Mouse (Mus musculus) sigmoid colon, adult 10 weeks (tissue): ENCODE measurements around the gene H2-D1. TPM values are rescaled to one million over a fixed set of nuclear protein-coding genes. Genes with fewer than 3 reads are reported as not detected.

Experiments
- polyA plus RNA-seq: library from polyadenylated mRNA; stranded (reverse); fragments of 350-450 nt; fragmentation: Illumina TruSeq; extraction: RNeasy Lipid Tissue Mini Kit (QIAGEN cat#74804); gene quantifications from one replicate; pipeline ENCODE4 v1.2.3, GENCODE M21; 2014; ENCODE audit warnings: low read depth, low replicate concordance

The H2-D1 gene
- 76.9 TPM for polyA plus RNA-seq

GRCm38 (mm10) chr17:35262664-35263522 lies at the start of gene H2-D1:
Gene H2-D1 (plus strand): TSS chr17:35262730.

GRCm38 (mm10) chr17:35220156-35220952 lies 42.2 kb upstream of the H2-D1 start, which contains the start of gene Gm16181:
Gene Gm16181 (plus strand): TSS chr17:35220834.

GRCm38 (mm10) chr17:35233114-35233980 lies 29.2 kb upstream of the H2-D1 start, which contains the start of gene Atp6v1g2:
Gene Atp6v1g2 (plus strand): TSS chr17:35233660.

GRCm38 (mm10) chr17:35235614-35236389 lies 26.7 kb upstream of the H2-D1 start, which contains the start of gene Nfkbil1:
Gene Nfkbil1 (minus strand): TSS chr17:35235792.

GRCm38 (mm10) chr17:35241305-35242014 lies 21.1 kb upstream of the H2-D1 start, which contains the start of gene Ddx39b:
Gene Ddx39b (plus strand): TSS chr17:35241746.

Other genes starting within 250 kb of the H2-D1 start
- 0.09 TPM for gene Vwa7, start 246.2 kb upstream of the H2-D1 start, polyA plus RNA-seq
- not detected for gene Sapcd1, start 234.7 kb upstream of the H2-D1 start, polyA plus RNA-seq
- gene Msh5, start 216.0 kb upstream of the H2-D1 start, polyA plus RNA-seq: 2.5 TPM
- 47.8 TPM for gene Clic1, start 212.8 kb upstream of the H2-D1 start, polyA plus RNA-seq
- not detected for gene Ddah2, start 203.7 kb upstream of the H2-D1 start, polyA plus RNA-seq
- 1.5 TPM for gene Ly6g6c, start 197.3 kb upstream of the H2-D1 start, polyA plus RNA-seq
- gene Mpig6b, start 196.5 kb upstream of the H2-D1 start, polyA plus RNA-seq: 3.0 TPM
- 2.8 TPM for gene Ly6g6e, start 185.8 kb upstream of the H2-D1 start, polyA plus RNA-seq
- not detected for gene Ly6g6d, start 184.7 kb upstream of the H2-D1 start, polyA plus RNA-seq
- gene Ly6g6f, start 177.1 kb upstream of the H2-D1 start, polyA plus RNA-seq: not detected
- gene Abhd16a, start 173.5 kb upstream of the H2-D1 start, polyA plus RNA-seq: 5.3 TPM
- not detected for gene Ly6g5c, start 154.5 kb upstream of the H2-D1 start, polyA plus RNA-seq
- gene Ly6g5b, start 147.3 kb upstream of the H2-D1 start, polyA plus RNA-seq: not detected
- gene Gpank1, start 141.3 kb upstream of the H2-D1 start, polyA plus RNA-seq: 0.85 TPM
- gene Csnk2b, start 140.7 kb upstream of the H2-D1 start, polyA plus RNA-seq: 96.9 TPM
- gene D17H6S53E, start 136.4 kb upstream of the H2-D1 start, polyA plus RNA-seq: 2.2 TPM
- gene Apom, start 130.7 kb upstream of the H2-D1 start, polyA plus RNA-seq: not detected
- 16.8 TPM for gene Bag6, start 127.6 kb upstream of the H2-D1 start, polyA plus RNA-seq
- 12.8 TPM for gene Prrc2a, start 97.8 kb upstream of the H2-D1 start, polyA plus RNA-seq
- gene Aif1, start 86.7 kb upstream of the H2-D1 start, polyA plus RNA-seq: 7.7 TPM
- not detected for gene Lst1, start 74.3 kb upstream of the H2-D1 start, polyA plus RNA-seq
- not detected for gene Ltb, start 68.3 kb upstream of the H2-D1 start, polyA plus RNA-seq
- 0.35 TPM for gene Tnf, start 60.7 kb upstream of the H2-D1 start, polyA plus RNA-seq
- 0.54 TPM for gene Lta, start 57.4 kb upstream of the H2-D1 start, polyA plus RNA-seq
- not detected for gene Gm16181, start 41.9 kb upstream of the H2-D1 start, polyA plus RNA-seq
- 8.0 TPM for gene Atp6v1g2, start 29.1 kb upstream of the H2-D1 start, polyA plus RNA-seq
- not detected for gene Nfkbil1, start 26.9 kb upstream of the H2-D1 start, polyA plus RNA-seq
- 10.4 TPM for gene Ddx39b, start 21.0 kb upstream of the H2-D1 start, polyA plus RNA-seq
- gene H2-Q1, start 57.7 kb downstream of the H2-D1 start, polyA plus RNA-seq: 45.4 TPM
- gene H2-Q2, start 79.5 kb downstream of the H2-D1 start, polyA plus RNA-seq: 288 TPM
- gene H2-Q4, start 116.9 kb downstream of the H2-D1 start, polyA plus RNA-seq: 34.4 TPM
- 7.1 TPM for gene H2-Q6, start 162.1 kb downstream of the H2-D1 start, polyA plus RNA-seq
- 12.5 TPM for gene H2-Q7, start 176.4 kb downstream of the H2-D1 start, polyA plus RNA-seq
- 3.2 TPM for gene H2-Q10, start 207.4 kb downstream of the H2-D1 start, polyA plus RNA-seq
- not detected for gene Pou5f1, start 243.3 kb downstream of the H2-D1 start, polyA plus RNA-seq